Mouse (Mus musculus) intestine, embryonic 14.5 days (tissue): ENCODE results near the gene Unc5b. TPM values are rescaled to one million over a fixed set of nuclear protein-coding genes. Genes with fewer than 3 reads are reported as not detected.

Experiments
- ATAC-seq: fragments of 200-750 bp; cut with Nextera tagmentation; replicated peaks from 2 replicates; pipeline ENCODE4 v1.8.0; 2017; ENCODE audit warnings: low read depth, moderate number of reproducible peaks, moderate TSS enrichment, moderate library complexity; ENCODE audit not compliant: low FRiP score, low TSS enrichment
- DNase-seq: peaks from one replicate; pipeline ENCODE4 v3.0.0-alpha.2; 2018; ENCODE audit warnings: low spot score
- H3K27ac ChIP-seq: fragments of 300-500 bp; sonication (generic); 2 replicates; pipeline ENCODE4 v1.5.1; 2014; ENCODE audit warnings: low read depth, mild to moderate bottlenecking, control low read depth
- H3K27me3 ChIP-seq: fragments of 300-500 bp; sonication (generic); replicated peaks from 2 replicates; pipeline ENCODE4 v1.6.1; 2014; ENCODE audit warnings: low read length, control low read depth; ENCODE audit not compliant: control insufficient read depth, insufficient read depth
- H3K36me3 ChIP-seq: fragments of 300-500 bp; sonication (generic); 2 replicates; pipeline ENCODE4 v1.6.1; 2014; ENCODE audit warnings: low read length, control low read depth; ENCODE audit not compliant: control insufficient read depth, insufficient read depth
- H3K4me1 ChIP-seq: fragments of 300-500 bp; sonication (generic); replicated peaks from 2 replicates; pipeline ENCODE4 v1.6.1; 2014; ENCODE audit warnings: low read length, control low read depth, mixed read lengths; ENCODE audit not compliant: control insufficient read depth, insufficient read depth
- H3K4me2 ChIP-seq: fragments of 300-500 bp; sonication (generic); 2 replicates; pipeline ENCODE4 v1.6.1; 2014; ENCODE audit warnings: low read length
- H3K4me3 ChIP-seq: fragments of 300-500 bp; sonication (generic); 2 replicates; pipeline ENCODE4 v1.5.1; 2014; ENCODE audit warnings: low read depth, low read length, control low read depth, mixed read lengths
- H3K9ac ChIP-seq: fragments of 300-500 bp; sonication (generic); 2 replicates; pipeline ENCODE4 v1.6.1; 2014; ENCODE audit warnings: mild to moderate bottlenecking, low read length
- H3K9me3 ChIP-seq: fragments of 300-500 bp; sonication (generic); 2 replicates; pipeline ENCODE4 v1.6.1; 2016; ENCODE audit warnings: low read length, control low read depth; ENCODE audit not compliant: control insufficient read depth
- WGBS: fragments of 180-500 bp; shearing (Covaris S2); extraction: QIAGEN DNeasy Blood & Tissue Kit; methylation state at CpG from one replicate; pipeline ENCODE4 v1.1.7; 2014; 5-methylcytosine and 5-hydroxymethylcytosine counted together
- polyA plus RNA-seq: library from polyadenylated mRNA; unstranded; fragments of >200 nt; fragmentation: Nextera tagmentation; extraction: Ambion mirVana; gene quantifications from 2 replicates; pipeline ENCODE4 v1.2.1, GENCODE M21; 2014

The Unc5b gene
- polyA plus RNA-seq, 1 experiment from 2014 or later, result 5.2 TPM

DNA sequence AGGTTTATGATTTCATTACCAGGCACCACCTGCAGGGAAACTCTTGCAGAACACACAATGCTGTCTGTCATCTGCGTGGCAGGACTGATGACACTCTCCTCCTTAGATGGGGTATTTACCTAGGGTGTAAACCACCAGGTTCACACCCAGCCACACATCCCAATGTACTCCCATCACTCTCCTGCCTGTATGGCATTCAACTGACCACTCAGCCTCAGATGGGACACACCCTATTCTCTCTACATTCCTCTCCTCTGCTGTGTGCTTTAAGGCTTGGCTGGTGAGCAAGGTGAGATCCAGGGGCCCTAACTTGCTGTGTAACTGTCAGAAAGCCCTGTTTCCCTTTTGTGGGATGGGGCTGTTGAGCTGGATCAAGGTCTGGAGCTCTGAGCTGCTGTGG, 69.3 kb downstream of the Unc5b start:
- DNase-seq (no peak), ATAC-seq (peak; percentile 41; the same call in 1 of the 2 replicates)
- Histone ChIP-seq H3K9ac (no peak overlapping the region), H3K9me3 (no peaks in the 10 kb centered on the region; the same call in 1 of the 2 replicates), H3K4me2 (no peak overlapping the region), H3K4me1 (peaks cover 3% of the 10 kb centered on the region; the same call in 1 of the 2 replicates), H3K27me3 (no peaks in the 10 kb centered on the region), H3K36me3 (peaks cover 10% of the 10 kb centered on the region), H3K4me3 (no peak overlapping the region), H3K27ac (no peak overlapping the region)
- WGBS, result 71% methylated on average over 1 of the region's 1 CpGs

DNA sequence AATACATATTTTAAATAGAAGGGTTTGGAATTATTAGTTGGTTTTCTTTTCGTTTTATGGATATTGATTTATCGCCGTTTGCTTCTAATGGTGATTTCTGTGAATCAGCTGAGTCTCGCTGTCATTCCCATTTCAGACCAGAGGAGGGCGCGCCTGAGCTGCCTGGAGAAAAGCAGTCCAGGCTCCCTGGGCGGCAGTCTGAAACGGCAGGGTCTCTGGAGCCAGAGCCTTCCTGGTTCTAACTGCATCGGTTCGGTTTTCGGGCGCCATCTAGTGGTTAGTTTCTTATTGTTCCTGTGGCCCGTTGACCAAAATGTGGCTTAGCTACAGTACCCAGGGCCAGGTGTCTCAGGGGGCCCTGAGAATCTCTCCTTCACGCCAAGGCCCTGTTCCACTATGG, 71.0 kb downstream of the Unc5b start:
- no peak overlapping the region for H3K4me2 ChIP-seq
- H3K9ac ChIP-seq, result no peak overlapping the region
- no peaks in the 10 kb centered on the region; the same call in 1 of the 2 replicates for H3K9me3 ChIP-seq
- no peak overlapping the region for H3K4me3 ChIP-seq
- no peak overlapping the region for H3K27ac ChIP-seq
- DNase-seq (peak; percentile 92), ATAC-seq (peak; percentile 72)
- H3K36me3 ChIP-seq, result peaks cover 5% of the 10 kb centered on the region; the same call in 1 of the 2 replicates
- WGBS, result 8% methylated on average over 14 of the region's 14 CpGs
- H3K27me3 ChIP-seq, result no peaks in the 10 kb centered on the region
- peaks cover 3% of the 10 kb centered on the region; the same call in 1 of the 2 replicates for H3K4me1 ChIP-seq

- DNase-seq (peak; percentile 79), ATAC-seq (no peak)
- Histone ChIP-seq H3K4me3 (no peak overlapping the region), H3K27ac (no peak overlapping the region), H3K36me3 (no peaks in the 10 kb centered on the region), H3K4me2 (no peak overlapping the region), H3K27me3 (no peaks in the 10 kb centered on the region), H3K9me3 (peaks cover 2% of the 10 kb centered on the region; the same call in 1 of the 2 replicates), H3K4me1 (peaks cover 6% of the 10 kb centered on the region; the same call in 1 of the 2 replicates), H3K9ac (no peak overlapping the region)
- WGBS, result 8% methylated on average over 7 of the region's 7 CpGs
Measured at GRCm38 (mm10) chr10:60756992-60757391, 74.4 kb downstream of the Unc5b start.

DNA sequence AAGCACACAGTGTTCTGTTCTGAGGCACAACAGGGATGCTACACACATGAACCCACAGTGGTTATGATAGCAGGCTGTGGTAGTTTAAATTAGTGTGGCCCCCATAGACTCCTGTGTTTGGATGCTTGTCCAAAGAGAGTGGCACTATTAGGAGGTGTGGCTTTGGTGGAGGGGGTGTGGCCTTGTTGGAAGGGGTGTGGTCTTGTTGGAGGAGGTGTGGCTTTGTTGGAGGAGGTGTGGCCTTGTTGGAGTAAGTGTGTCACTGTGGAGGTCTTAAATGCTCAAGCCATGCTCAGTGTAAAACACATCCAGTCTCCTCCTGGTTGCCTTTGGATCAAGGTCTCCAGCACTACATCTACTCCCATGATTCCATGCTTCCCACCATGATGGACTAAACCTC, 75.2 kb downstream of the Unc5b start:
- no peak overlapping the region for H3K27ac ChIP-seq
- H3K9me3 ChIP-seq, result peaks cover 2% of the 10 kb centered on the region; the same call in 1 of the 2 replicates
- no peak overlapping the region for H3K9ac ChIP-seq
- H3K27me3 ChIP-seq, result no peaks in the 10 kb centered on the region
- peaks cover 8% of the 10 kb centered on the region; the same call in 1 of the 2 replicates for H3K4me1 ChIP-seq
- H3K4me3 ChIP-seq, result no peak overlapping the region
- ATAC-seq (no peak), DNase-seq (no peak)
- no peaks in the 10 kb centered on the region for H3K36me3 ChIP-seq
- no peak overlapping the region for H3K4me2 ChIP-seq

DNA sequence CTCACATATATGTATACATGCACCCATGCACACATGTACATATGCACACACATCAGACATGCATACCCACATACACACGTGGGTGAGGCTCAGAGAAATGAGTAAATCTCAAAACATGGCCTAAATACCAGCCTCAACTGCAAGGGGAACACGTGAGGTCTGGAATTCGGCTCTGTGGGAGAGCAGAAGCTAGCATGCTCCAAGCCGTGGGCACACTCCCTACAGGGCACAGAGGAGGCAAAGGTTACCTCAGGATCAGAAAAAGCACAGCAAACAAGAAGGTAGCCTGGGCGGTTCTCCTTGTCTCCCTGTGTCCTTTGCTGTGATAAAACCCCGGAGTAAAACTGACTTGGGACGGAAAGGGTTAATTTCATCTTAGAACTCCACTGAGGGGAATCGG, 77.4 kb downstream of the Unc5b start:
- H3K9ac ChIP-seq, result no peak overlapping the region
- H3K36me3 ChIP-seq, result 0 out of 2 replicates have a peak, but pooled peaks cover 6% of the 10 kb centered on the region
- H3K4me1 ChIP-seq, result peaks cover 8% of the 10 kb centered on the region; the same call in 1 of the 2 replicates
- 78% methylated on average over 8 of the region's 8 CpGs for WGBS
- no peak overlapping the region for H3K4me2 ChIP-seq
- no peak overlapping the region for H3K4me3 ChIP-seq
- DNase-seq (no peak), ATAC-seq (no peak)
- H3K27ac ChIP-seq, result no peak overlapping the region
- H3K9me3 ChIP-seq, result peaks cover 2% of the 10 kb centered on the region; the same call in 1 of the 2 replicates
- no peaks in the 10 kb centered on the region for H3K27me3 ChIP-seq

- ATAC-seq (no peak), DNase-seq (no peak)
- H3K4me3 ChIP-seq, result no peak overlapping the region
- H3K9me3 ChIP-seq, result peaks cover 2% of the 10 kb centered on the region; the same call in 1 of the 2 replicates
- 66% methylated on average over 9 of the region's 9 CpGs for WGBS
- no peak overlapping the region for H3K9ac ChIP-seq
- peak overlapping the region; percentile 85; the same call in 1 of the 2 replicates for H3K4me2 ChIP-seq
- H3K4me1 ChIP-seq, result peaks cover 8% of the 10 kb centered on the region; the same call in 1 of the 2 replicates
- no peaks in the 10 kb centered on the region for H3K27me3 ChIP-seq
- H3K36me3 ChIP-seq, result 0 out of 2 replicates have a peak, but pooled peaks cover 13% of the 10 kb centered on the region
- peak overlapping the region; percentile 9; the same call in 1 of the 2 replicates for H3K27ac ChIP-seq
Measured at GRCm38 (mm10) chr10:60753261-60753660, 78.1 kb downstream of the Unc5b start.

DNA sequence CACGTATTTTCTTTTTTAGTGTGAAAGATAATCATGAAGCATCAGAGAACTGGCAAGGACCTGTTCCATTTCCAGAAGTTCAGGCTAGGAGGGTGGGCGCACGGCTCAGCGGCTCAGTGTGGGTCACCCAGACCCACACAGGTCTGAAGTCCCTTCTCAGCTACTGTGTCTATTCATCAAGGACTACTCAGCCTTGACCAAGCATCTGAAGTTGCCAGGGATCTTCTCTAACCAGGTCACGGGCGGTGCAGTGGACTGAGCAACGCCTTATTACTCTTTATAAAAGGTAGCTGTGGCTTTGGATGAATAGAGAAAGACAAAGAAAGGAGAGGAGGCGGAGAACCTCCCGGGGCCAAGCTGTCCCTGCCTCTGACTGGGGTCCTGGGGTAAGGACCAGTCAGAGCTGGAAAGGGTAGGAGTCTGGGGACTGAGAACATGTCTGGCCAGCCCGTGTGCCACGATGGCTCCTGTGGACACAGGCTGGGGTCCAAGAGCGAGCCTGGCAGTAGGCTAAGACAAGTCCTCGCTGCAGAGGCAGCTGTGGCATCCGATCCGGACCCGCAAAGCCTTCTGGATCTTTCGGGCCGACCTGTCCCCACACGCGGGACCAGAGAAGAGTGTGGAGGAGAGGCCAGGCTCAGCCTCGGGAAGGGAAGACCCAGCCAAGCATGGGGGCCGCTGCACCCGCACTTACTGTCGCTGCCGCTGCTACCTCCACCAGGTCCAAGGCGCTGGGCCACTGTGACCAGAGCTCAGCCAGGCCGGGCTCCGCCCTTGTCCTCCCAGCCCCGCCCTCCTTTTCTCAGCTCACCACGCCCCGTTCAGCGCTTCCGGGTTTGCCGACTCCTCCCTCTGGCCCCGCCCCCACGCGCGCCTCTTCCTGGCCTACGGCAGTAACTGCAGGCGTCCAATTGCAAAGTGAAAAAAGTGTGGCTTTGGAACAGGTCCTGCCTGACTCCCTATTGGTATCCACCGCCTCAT, 79.1 kb downstream of the Unc5b start, which contains the start of gene Slc29a3:
Slc29a3 (minus strand) TSS at position 755 of the 981 bp plus-strand sequence.
- 10% methylated on average over 39 of the region's 41 CpGs for WGBS
- peaks cover 8% of the 10 kb centered on the region; the same call in 1 of the 2 replicates for H3K4me1 ChIP-seq
- peak; percentile 99 for DNase-seq
- peak within 1 kb of the TSS; percentile 83 for H3K9ac ChIP-seq
- no peaks in the 10 kb centered on the region for H3K27me3 ChIP-seq
- peak; percentile 93 for ATAC-seq
- 0 out of 2 replicates have a peak, but pooled peaks cover 15% of the 10 kb centered on the region for H3K36me3 ChIP-seq
- H3K27ac ChIP-seq, result peak within 1 kb of the TSS; percentile 24; the same call in 1 of the 2 replicates
- peak within 1 kb of the TSS; percentile 85 for H3K4me2 ChIP-seq
- peak within 1 kb of the TSS; percentile 60 for H3K4me3 ChIP-seq
- H3K9me3 ChIP-seq, result 0 out of 2 replicates have a peak, but pooled peaks cover 2% of the 10 kb centered on the region

DNA sequence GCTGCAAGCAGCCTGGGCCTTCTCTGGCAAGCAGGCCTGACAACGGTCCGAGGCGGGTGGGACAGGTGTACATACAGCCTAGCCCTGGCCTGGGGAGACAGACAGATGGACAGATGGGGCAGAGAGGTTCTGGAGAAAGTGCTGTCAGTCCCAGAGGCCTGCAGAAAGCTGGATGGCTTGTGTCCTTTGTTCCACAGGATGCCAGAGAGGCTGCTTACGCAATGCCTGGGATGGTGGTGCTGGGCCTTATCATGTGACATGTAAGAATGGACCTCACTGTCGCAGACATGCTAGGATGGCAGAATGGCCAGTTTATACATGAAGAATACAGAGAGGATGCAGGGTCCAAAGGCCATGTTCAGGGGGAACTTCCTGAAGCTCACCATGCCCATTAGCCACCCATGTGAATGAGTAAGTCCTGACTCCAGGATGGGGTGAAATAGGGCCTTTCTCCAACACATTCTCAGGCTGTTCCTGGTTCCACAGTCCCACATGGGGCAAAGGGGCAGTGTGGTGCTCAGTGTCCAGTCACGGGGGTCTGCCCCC, 83.6 kb downstream of the Unc5b start:
- H3K27ac ChIP-seq, result no peak overlapping the region
- H3K9ac ChIP-seq, result no peak overlapping the region
- no peak for DNase-seq
- H3K4me3 ChIP-seq, result no peak overlapping the region
- peaks cover 8% of the 10 kb centered on the region; the same call in 1 of the 2 replicates for H3K4me1 ChIP-seq
- H3K9me3 ChIP-seq, result no peaks in the 10 kb centered on the region
- peaks cover 18% of the 10 kb centered on the region; the same call in 1 of the 2 replicates for H3K36me3 ChIP-seq
- H3K27me3 ChIP-seq, result no peaks in the 10 kb centered on the region
- ATAC-seq, result no peak
- 84% methylated on average over 6 of the region's 6 CpGs for WGBS
- H3K4me2 ChIP-seq, result no peak overlapping the region
